Mouse (Mus musculus) left cerebral cortex, adult 2 months (tissue): ENCODE measurements around the gene Mrps14. TPM values are rescaled to one million over a fixed set of nuclear protein-coding genes. Genes with fewer than 3 reads are reported as not detected.

ENCODE experiments used
- DNase-seq, 2 experiments: peaks; one replicate each; pipeline ENCODE4 v3.0.0; 2021 to 2022; ENCODE audit warnings: low spot score in 2 of 2, mixed read lengths in 1 of 2; ENCODE audit errors: extremely low spot score in 1 of 2
- H3K27ac ChIP-seq: fragments of 200-600 bp; 2 replicates; pipeline ENCODE4 v1.8.1; 2022
- H3K4me3 ChIP-seq: fragments of 200-600 bp; 2 replicates; pipeline ENCODE4 v1.8.1; 2022
- CTCF ChIP-seq: fragments of 200-600 bp; IDR thresholded peaks from 2 replicates; pipeline ENCODE4 v1.8.1; 2022; ENCODE audit warnings: antibody characterized with exemption, mild to moderate bottlenecking, moderate library complexity
- intact Hi-C: fragments of 180-260 bp; cut with DNase I; formaldehyde crosslinking; loops from one replicate; pipeline ENCODE4 v1.15.1; 2025
- long read RNA-seq, 2 experiments: library from polyadenylated mRNA; stranded (forward); transcript quantifications; one replicate each; pipeline ENCODE4 v2.0.0; 2021; ENCODE audit warnings: borderline mapping rate in 2 of 2
- total RNA-seq, 2 experiments: library from RNA; stranded (reverse); gene quantifications; 2 replicates each; pipeline ENCODE4 v1.2.3; 2021

The Mrps14 gene
- 10 to 100 TPM; 62.4 to 78.7 TPM for total RNA-seq
- long read RNA-seq, experiment 1, transcript Mrps14-203 (3 exons, 2,999 nt) = major isoform, 63 of 68 reads
- long read RNA-seq, experiment 1, partial matches to known transcripts = 0 of 68 reads
- long read RNA-seq, experiment 1, other reads (novel, unspliced or antisense) = 4 of 68 reads
- long read RNA-seq, experiment 2, transcript Mrps14-203 (3 exons, 2,999 nt) = major isoform, 47 of 53 reads
- long read RNA-seq, experiment 2, partial matches to known transcripts = 0 of 53 reads
- long read RNA-seq, experiment 2, other reads (novel, unspliced or antisense) = 4 of 53 reads

GRCm38 (mm10) chr1:160194529-160195336, at the start of gene Mrps14:
TSS of gene Mrps14 (plus strand) at chr1:160195215.
- DNase-seq = peak; percentile 97
- peak; percentile 86 for TF ChIP-seq CTCF
- intact Hi-C loops = loop anchor here (1.0 kb wide), 1 partner anchor 19 kb away; no protein-coding TSS in a partner anchor
- peak within 1 kb of the TSS; percentile 93 for H3K4me3 ChIP-seq
- peak within 1 kb of the TSS; percentile 93 for H3K27ac ChIP-seq

- no peak for TF ChIP-seq CTCF
- DNase-seq = no peak
- Histone ChIP-seq H3K4me3 (no peak overlapping the region), H3K27ac (no peak overlapping the region)
- intact Hi-C loops = no loop called here
These were observed 49.4 kb upstream of the Mrps14 start for GRCm38 (mm10) chr1:160145606-160146005.

GRCm38 (mm10) chr1:160147274-160147673, 47.7 kb upstream of the Mrps14 start:
- no peak overlapping the region for H3K27ac ChIP-seq
- H3K4me3 ChIP-seq = no peak overlapping the region
- no peak; the same call in 1 of the 2 replicates for TF ChIP-seq CTCF
- intact Hi-C loops = no loop called here
- no peak for DNase-seq

GRCm38 (mm10) chr1:160149291-160149906, 45.6 kb upstream of the Mrps14 start:
- intact Hi-C loops = no loop called here
- no peak overlapping the region; the same call in 1 of the 2 replicates for H3K27ac ChIP-seq
- no peak overlapping the region for H3K4me3 ChIP-seq
- TF ChIP-seq CTCF = no peak; the same call in 1 of the 2 replicates
- DNase-seq = peak; percentile 20 to 25

- Histone ChIP-seq H3K4me3 (no peak overlapping the region), H3K27ac (no peak overlapping the region)
- DNase-seq = no peak
- TF ChIP-seq CTCF = no peak
- intact Hi-C loops = no loop called here
These were observed 44.3 kb upstream of the Mrps14 start for GRCm38 (mm10) chr1:160150726-160151125.

- no peak within 1 kb of the TSS for H3K27ac ChIP-seq
- TF ChIP-seq CTCF = no peak
- no peak within 1 kb of the TSS for H3K4me3 ChIP-seq
- no peak for DNase-seq
- intact Hi-C loops = no loop called here
These were observed 41.5 kb upstream of the Mrps14 start, which contains the start of gene Tnn for GRCm38 (mm10) chr1:160153480-160153879. TSS of gene Tnn (minus strand) at chr1:160153580.

GRCm38 (mm10) chr1:160158190-160158589, 36.8 kb upstream of the Mrps14 start:
- no peak overlapping the region for H3K27ac ChIP-seq
- DNase-seq = no peak
- intact Hi-C loops = no loop called here
- H3K4me3 ChIP-seq = no peak overlapping the region
- no peak for TF ChIP-seq CTCF

- intact Hi-C loops = no loop called here
- Histone ChIP-seq H3K27ac (no peak overlapping the region), H3K4me3 (no peak overlapping the region)
- DNase-seq = no peak
- TF ChIP-seq CTCF = no peak
These were observed 28.4 kb upstream of the Mrps14 start for GRCm38 (mm10) chr1:160166600-160166999.

GRCm38 (mm10) chr1:160176903-160177302, 18.1 kb upstream of the Mrps14 start:
- H3K27ac ChIP-seq = no peak overlapping the region

GRCm38 (mm10) chr1:160181216-160181615, 13.8 kb upstream of the Mrps14 start:
- intact Hi-C loops = loop anchor here (5.0 to 10.0 kb wide), 4 partner anchors 269 to 1466 kb away; partner anchors contain the start of gene Tnr
- no peak overlapping the region for H3K4me3 ChIP-seq
- no peak for TF ChIP-seq CTCF

More at GRCm38 (mm10) chr1:160176903-160177302, 18.1 kb upstream of the Mrps14 start:
- DNase-seq = no peak
- TF ChIP-seq CTCF = no peak
- intact Hi-C loops = no loop called here
- no peak overlapping the region for H3K4me3 ChIP-seq

GRCm38 (mm10) chr1:160184506-160184905, 10.5 kb upstream of the Mrps14 start:
- TF ChIP-seq CTCF = peak; percentile 71
- no peak overlapping the region for H3K27ac ChIP-seq
- intact Hi-C loops = loop anchor here (1.0 to 10.0 kb wide), 6 partner anchors 85 to 1470 kb away; partner anchors contain the start of gene Tnr

More at GRCm38 (mm10) chr1:160181216-160181615, 13.8 kb upstream of the Mrps14 start:
- DNase-seq = no peak
- H3K27ac ChIP-seq = no peak overlapping the region

More at GRCm38 (mm10) chr1:160184506-160184905, 10.5 kb upstream of the Mrps14 start:
- no peak overlapping the region for H3K4me3 ChIP-seq
- DNase-seq = peak; percentile 50 to 51
